Mouse (Mus musculus) cerebellum, adult 11-12 months (tissue): ENCODE results near the gene Vmn1r43.
"Not testable (repeated sequence)": the region's sequence is repeated elsewhere in the genome, so short reads cannot be mapped to it uniquely, and the experiment has no call there.

Experiments used
- DNase-seq: peaks from one replicate; pipeline ENCODE4 v3.0.0; 2022

Gene Vmn1r43

DNA sequence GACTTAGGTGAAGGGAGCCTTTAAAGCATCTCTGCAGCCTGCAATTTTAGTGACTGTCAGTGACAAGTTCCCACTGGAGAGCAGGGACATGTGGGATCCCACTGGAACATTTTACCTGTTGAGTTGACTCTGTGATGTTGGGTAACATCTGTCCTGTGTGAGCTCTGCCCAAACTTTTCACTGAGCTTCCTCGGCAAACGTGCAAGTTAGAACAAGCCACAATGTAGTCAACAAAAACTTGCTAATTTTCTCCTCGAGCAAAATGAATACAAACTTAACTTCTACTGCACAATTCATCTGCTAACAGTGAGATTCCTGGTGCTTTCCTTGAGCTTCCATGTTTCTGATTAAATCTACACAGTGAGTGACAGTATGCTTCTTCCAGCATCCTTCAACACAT, at the start of gene Vmn1r43, which contains the start of gene Vmn1r42:
TSS of gene Vmn1r43 (minus strand) at position 101 of the 400 bp plus-strand sequence.
TSS of gene Vmn1r42 (minus strand) at position 101 of the 400 bp plus-strand sequence.
- DNase-seq, result not testable (repeated sequence)

GRCm38 (mm10) chr6:89883812-89884211, 7.6 kb upstream of the Vmn1r43 start:
- no peak for DNase-seq

GRCm38 (mm10) chr6:89883360-89883759, 7.1 kb upstream of the Vmn1r43 start, which contains the start of gene Vmn1r44:
Gene Vmn1r44, plus strand, starts transcription at chr6:89883660.
- no peak for DNase-seq

- DNase-seq, result no peak
Observed at GRCm38 (mm10) chr6:89880867-89881266, 4.7 kb upstream of the Vmn1r43 start.

GRCm38 (mm10) chr6:89876963-89877362, 750 bp upstream of the Vmn1r43 start:
- DNase-seq, result no peak

DNA sequence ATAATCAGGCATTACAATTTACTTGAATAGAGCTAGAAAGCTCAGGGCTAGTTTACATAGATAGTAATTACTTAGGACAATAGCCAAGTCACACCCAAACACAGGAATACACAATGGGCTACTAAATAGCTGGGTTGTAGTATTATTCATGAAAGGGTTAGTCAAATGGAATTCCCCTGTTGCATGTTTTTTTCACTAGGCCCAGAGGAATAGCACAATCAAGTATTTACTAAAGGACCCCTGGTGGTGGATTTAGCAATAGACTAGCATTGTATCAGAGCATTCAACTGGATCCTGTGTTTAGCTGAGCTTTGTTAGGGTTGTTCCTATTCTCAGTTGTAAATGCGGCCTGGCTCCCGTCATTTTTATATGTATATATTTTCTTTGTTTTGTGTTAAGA, 8.2 kb downstream of the Vmn1r43 start:
- DNase-seq, result no peak

DNA sequence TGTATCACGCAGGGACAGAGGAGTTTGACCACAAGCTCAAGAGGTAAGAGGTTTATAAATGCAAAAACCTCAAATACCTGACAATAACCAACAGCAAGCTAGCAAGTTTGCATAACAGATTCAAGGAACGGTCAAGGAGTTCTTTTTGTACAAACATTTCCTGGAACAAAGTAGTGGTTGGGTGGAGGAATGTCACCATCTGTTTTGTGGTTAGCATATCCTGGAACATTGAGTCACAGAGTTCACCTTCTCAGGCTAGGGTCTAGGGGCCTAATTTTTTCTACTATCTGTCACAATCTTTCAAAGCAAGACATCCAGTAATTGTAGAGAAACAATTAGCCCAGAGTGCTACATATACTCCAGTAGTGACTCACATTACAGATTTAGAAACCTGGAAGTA, 8.9 kb downstream of the Vmn1r43 start:
- no peak for DNase-seq

DNA sequence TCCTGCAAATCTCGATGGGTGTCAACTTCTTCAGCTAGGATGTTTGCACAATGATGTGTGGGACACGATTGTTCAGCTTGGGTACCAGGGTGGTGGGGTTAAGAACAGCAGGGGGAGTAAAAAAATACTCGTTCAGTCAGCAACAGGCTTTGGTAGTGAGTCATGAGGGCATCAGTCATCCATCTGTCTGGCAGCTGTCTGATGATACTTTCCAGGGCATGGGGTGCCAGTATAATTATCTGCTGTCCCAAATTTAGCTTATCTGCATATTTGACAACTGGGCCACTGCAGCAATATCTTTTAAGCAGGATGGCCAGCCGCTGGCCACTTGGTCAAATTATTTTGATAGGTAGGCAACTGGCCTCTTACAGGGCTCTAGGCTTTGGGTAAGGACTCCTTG, 12.4 kb downstream of the Vmn1r43 start:
- no peak for DNase-seq

- no peak for DNase-seq
Observed at GRCm38 (mm10) chr6:89859839-89860238, 16.4 kb downstream of the Vmn1r43 start.

GRCm38 (mm10) chr6:89857552-89857951, 18.7 kb downstream of the Vmn1r43 start:
- no peak for DNase-seq
